Mouse (Mus musculus) liver, embryonic 14.5 days (tissue): Measurements from ENCODE around the gene Dennd4a. TPM values are rescaled to one million over a fixed set of nuclear protein-coding genes. Genes with fewer than 3 reads are reported as not detected.

Experiments
- ATAC-seq: fragments of 200-750 bp; cut with Nextera tagmentation; 2 replicates; pipeline ENCODE4 v1.8.0; 2017; ENCODE audit warnings: moderate number of reproducible peaks, mild to moderate bottlenecking, moderate library complexity; ENCODE audit not compliant: insufficient read depth
- DNase-seq, 3 experiments: peaks; one replicate each; pipeline ENCODE4 v3.0.0-alpha.2; 2012 to 2013; ENCODE audit warnings: low read depth in 3 of 3, low spot score in 3 of 3
- H3K27ac ChIP-seq: fragments of 300-500 bp; sonication (generic); 2 replicates; pipeline ENCODE4 v1.5.1; 2014; ENCODE audit warnings: moderate library complexity, mild to moderate bottlenecking, control low read depth, inconsistent platforms
- H3K27me3 ChIP-seq: fragments of 300-500 bp; sonication (generic); 2 replicates; pipeline ENCODE4 v1.6.1; 2014; ENCODE audit warnings: mild to moderate bottlenecking, low read length, moderate library complexity; ENCODE audit not compliant: control insufficient read depth, insufficient read depth
- H3K36me3 ChIP-seq: fragments of 300-500 bp; sonication (generic); replicated peaks from 2 replicates; pipeline ENCODE4 v1.6.1; 2014; ENCODE audit warnings: low read depth; ENCODE audit not compliant: control insufficient read depth, insufficient read depth
- H3K4me1 ChIP-seq, 2 experiments: fragments of 200-500 bp in 1 of 2; fragments of 300-500 bp in 1 of 2; sonication (generic) in 1 of 2; replicated peaks; 2 replicates each; pipeline ENCODE4 v1.6.1; 2012 to 2014; ENCODE audit warnings: antibody characterized with exemption in 1 of 2, inconsistent platforms in 1 of 2, low read length in 1 of 2; ENCODE audit not compliant: control insufficient read depth in 2 of 2, insufficient read depth in 2 of 2
- H3K4me2 ChIP-seq: fragments of 300-500 bp; sonication (generic); 2 replicates; pipeline ENCODE4 v1.6.1; 2014; ENCODE audit warnings: low read depth, mild to moderate bottlenecking, control low read depth, moderate library complexity
- H3K4me3 ChIP-seq, 2 experiments: fragments of 200-500 bp in 1 of 2; fragments of 300-500 bp in 1 of 2; sonication (generic) in 1 of 2; 2 replicates each; pipeline ENCODE4 v1.5.1; 2012 to 2014; ENCODE audit warnings: low read depth in 2 of 2, low read length in 2 of 2, mild to moderate bottlenecking in 2 of 2, control low read depth in 1 of 2, inconsistent platforms in 1 of 2, moderate library complexity in 1 of 2; ENCODE audit not compliant: insufficient read depth in 1 of 2
- H3K9ac ChIP-seq: fragments of 300-500 bp; sonication (generic); replicated peaks from 2 replicates; pipeline ENCODE4 v1.6.1; 2014; ENCODE audit warnings: mild to moderate bottlenecking, control low read depth, moderate library complexity
- H3K9me3 ChIP-seq: fragments of 300-500 bp; sonication (generic); 2 replicates; pipeline ENCODE4 v1.6.1; 2016; ENCODE audit warnings: low read length, mixed read lengths; ENCODE audit not compliant: control insufficient read depth
- CTCF ChIP-seq: IDR thresholded peaks from 2 replicates; pipeline ENCODE4 v1.5.1; 2016; ENCODE audit warnings: antibody characterized with exemption, low read depth, control low read depth
- EP300 ChIP-seq: IDR thresholded peaks from 2 replicates; pipeline ENCODE4 v1.6.1; 2016; ENCODE audit warnings: antibody characterized with exemption, low read depth
- WGBS: fragments of 180-500 bp; shearing (Covaris S2); extraction: QIAGEN DNeasy Blood & Tissue Kit; methylation state at CpG from one replicate; pipeline ENCODE4 v1.1.7; 2014; ENCODE audit not compliant: insufficient replicate concordance; 5-methylcytosine and 5-hydroxymethylcytosine counted together
- polyA plus RNA-seq, 2 experiments: library from polyadenylated mRNA; depleted of rRNA in 1 of 2; stranded (reverse) in 1 of 2; unstranded in 1 of 2; fragments of >200 nt; fragmentation: Nextera tagmentation in 1 of 2; extraction: Ambion mirVana in 1 of 2; gene quantifications; 2 replicates each; pipeline versions ENCODE4 v1.2.1 to v1.2.3; 2012 to 2014

The Dennd4a gene
- polyA plus RNA-seq, 2 experiments: 29.3 to 36.1 TPM

GRCm38 (mm10) chr9:64795846-64796615, 15.1 kb upstream of the Dennd4a start:
- no peaks in the 10 kb centered on the region for H3K27me3 ChIP-seq
- DNase-seq (no peak), ATAC-seq (no peak)
- no peaks in the 10 kb centered on the region for H3K9me3 ChIP-seq
- peaks cover 48 to 54% of the 10 kb centered on the region in 2 experiments for H3K4me1 ChIP-seq
- H3K9ac ChIP-seq: peak overlapping the region; percentile 36; the same call in 1 of the 2 replicates
- peak overlapping the region; percentile 99 for H3K27ac ChIP-seq
- 55% methylated on average over 3 of the region's 3 CpGs for WGBS
- TF ChIP-seq CTCF (no peak), EP300 (no peak)
- no peak overlapping the region for H3K4me3 ChIP-seq
- H3K4me2 ChIP-seq: no peak overlapping the region
- no peaks in the 10 kb centered on the region for H3K36me3 ChIP-seq

- ATAC-seq: no peak
- Histone ChIP-seq H3K9me3 (no peaks in the 10 kb centered on the region), H3K4me3 (no peak overlapping the region), H3K4me1 (peaks cover 34 to 40% of the 10 kb centered on the region in 2 experiments), H3K9ac (no peak overlapping the region), H3K4me2 (no peak overlapping the region), H3K36me3 (no peaks in the 10 kb centered on the region), H3K27me3 (no peaks in the 10 kb centered on the region), H3K27ac (no peak overlapping the region)
- WGBS: 91% methylated on average over 4 of the region's 4 CpGs
- no peak for DNase-seq
- no peak for TF ChIP-seq CTCF
- TF ChIP-seq EP300: no peak
Observed at GRCm38 (mm10) chr9:64797392-64797791, 13.7 kb upstream of the Dennd4a start.

- Histone ChIP-seq H3K36me3 (no peaks in the 10 kb centered on the region), H3K9me3 (no peaks in the 10 kb centered on the region), H3K27me3 (no peaks in the 10 kb centered on the region), H3K4me1 (peaks cover 29 to 35% of the 10 kb centered on the region in 2 experiments), H3K9ac (no peak overlapping the region), H3K4me3 (no peak overlapping the region), H3K27ac (no peak overlapping the region), H3K4me2 (no peak overlapping the region)
- DNase-seq (no peak), ATAC-seq (no peak)
- TF ChIP-seq CTCF (no peak), EP300 (no peak)
Observed at GRCm38 (mm10) chr9:64798099-64798498, 13.0 kb upstream of the Dennd4a start.

- no peaks in the 10 kb centered on the region for H3K36me3 ChIP-seq
Observed at GRCm38 (mm10) chr9:64798859-64799258, 12.3 kb upstream of the Dennd4a start.

GRCm38 (mm10) chr9:64799504-64799903, 11.6 kb upstream of the Dennd4a start:
- Histone ChIP-seq H3K4me2 (no peak overlapping the region), H3K36me3 (no peaks in the 10 kb centered on the region), H3K4me3 (no peak overlapping the region), H3K27ac (no peak overlapping the region), H3K9ac (no peak overlapping the region), H3K4me1 (peaks cover 18 to 27% of the 10 kb centered on the region in 2 experiments), H3K9me3 (no peaks in the 10 kb centered on the region), H3K27me3 (no peaks in the 10 kb centered on the region)
- no peak for DNase-seq
- TF ChIP-seq CTCF (no peak), EP300 (no peak)
- WGBS: 74% methylated on average over 5 of the region's 5 CpGs
- no peak for ATAC-seq

More at GRCm38 (mm10) chr9:64798859-64799258, 12.3 kb upstream of the Dennd4a start:
- no peaks in the 10 kb centered on the region for H3K27me3 ChIP-seq
- no peak overlapping the region for H3K4me3 ChIP-seq
- no peak overlapping the region for H3K4me2 ChIP-seq
- TF ChIP-seq CTCF: no peak
- no peak for TF ChIP-seq EP300
- no peak for DNase-seq
- H3K9ac ChIP-seq: no peak overlapping the region
- ATAC-seq: no peak
- WGBS: 60% methylated on average over 2 of the region's 2 CpGs
- no peaks in the 10 kb centered on the region for H3K9me3 ChIP-seq
- H3K27ac ChIP-seq: no peak overlapping the region
- peaks cover 24 to 28% of the 10 kb centered on the region in 2 experiments for H3K4me1 ChIP-seq
